In the genomic region with DNA sequence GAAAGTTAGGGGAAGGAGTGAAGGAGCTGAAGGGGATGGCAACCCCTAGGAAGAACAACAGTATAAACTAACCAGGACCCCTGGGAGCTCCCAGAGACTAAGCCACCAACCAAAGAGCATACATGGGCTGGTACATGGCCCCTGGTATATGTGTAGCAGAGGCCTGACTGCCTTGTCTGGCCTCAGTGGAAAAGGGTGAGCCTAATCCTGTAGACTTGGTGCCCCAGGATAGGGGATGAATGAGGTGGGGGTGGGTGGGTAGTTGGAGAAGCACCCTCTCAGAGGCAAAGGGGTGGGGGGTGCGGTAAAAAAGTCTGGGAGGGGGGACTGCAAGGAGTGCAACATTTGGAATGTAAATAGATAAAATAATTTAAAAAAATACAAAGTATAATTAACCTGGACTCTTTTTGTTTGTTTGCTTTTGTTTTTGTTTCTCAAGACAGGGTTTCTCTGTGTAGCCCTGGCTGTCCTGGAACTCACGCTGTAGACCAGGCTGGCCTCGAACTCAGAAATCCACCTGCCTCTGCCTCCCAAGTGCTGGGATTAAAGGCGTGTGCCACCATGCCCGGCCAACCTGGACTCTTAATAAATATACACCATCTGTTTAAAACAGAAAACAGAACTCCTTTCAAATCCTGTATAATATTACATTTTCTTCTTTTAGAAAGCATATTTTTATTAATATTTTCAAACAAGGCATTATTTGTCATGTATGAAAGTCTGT, we compare ENCODE assay signal across 22 mouse cellular contexts.
DNase-seq lines count a peak whose midpoint lies in the region; ATAC-seq and TF ChIP-seq lines count a peak whose summit lies in the region.
"Had no signal": no experiment of that assay in that cellular context is flagged by ENCODE, and none has a peak within 500 bp of the region (broad histone marks: within the 10 kb centered on the region; RNA-seq: fewer than 3 reads in every experiment).

No protein-coding gene starts in this region.

- peaks cover 14% of the 10 kb centered on the region for H3K4me1 ChIP-seq in hindbrain, embryonic 10.5 days (replicated peaks)
- H3K4me1 ChIP-seq in hindbrain, postnatal 0 days (ENCODE audit: insufficient read depth, low read length) = no peaks in the 10 kb centered on the region
- H3K4me1 ChIP-seq in neural tube, embryonic 11.5 days (ENCODE audit: control insufficient read depth, insufficient read depth, low read length) = no peaks in the 10 kb centered on the region
- H3K4me1 ChIP-seq in hindbrain, embryonic 13.5 days (replicated peaks) = no peaks in the 10 kb centered on the region
- 0 out of 2 replicates have a peak, but pooled peaks cover 3% of the 10 kb centered on the region for H3K4me1 ChIP-seq in midbrain, embryonic 13.5 days (replicated peaks)
- H3K4me1 ChIP-seq: heart, embryonic 13.5 days had no signal

- H3K4me3 ChIP-seq in hindbrain, embryonic 10.5 days = no peak overlapping the region
- no peak overlapping the region for H3K4me3 ChIP-seq in hindbrain, postnatal 0 days (ENCODE audit: low read length)
- H3K4me3 ChIP-seq in neural tube, embryonic 11.5 days (ENCODE audit: low read depth, low read length) = no peak overlapping the region
- no peak overlapping the region for H3K4me3 ChIP-seq in hindbrain, embryonic 13.5 days
- no peak overlapping the region for H3K4me3 ChIP-seq in midbrain, embryonic 13.5 days (replicated peaks)
- H3K4me3 ChIP-seq: erythroblast, embryonic 14.5 days; heart, adult 2 months; heart, embryonic 13.5 days had no signal

- no peak for TF ChIP-seq CTCF in hindbrain, postnatal 0 days (IDR thresholded peaks at IDR 0.05; ENCODE audit: low read depth)

- no peaks in the 10 kb centered on the region for H3K9me3 ChIP-seq in hindbrain, embryonic 10.5 days
- no peaks in the 10 kb centered on the region for H3K9me3 ChIP-seq in hindbrain, postnatal 0 days (ENCODE audit: low read length)
- no peaks in the 10 kb centered on the region for H3K9me3 ChIP-seq in neural tube, embryonic 11.5 days (ENCODE audit: control insufficient read depth, low read length)
- no peaks in the 10 kb centered on the region for H3K9me3 ChIP-seq in hindbrain, embryonic 13.5 days
- no peaks in the 10 kb centered on the region for H3K9me3 ChIP-seq in midbrain, embryonic 13.5 days
- H3K9me3 ChIP-seq: heart, embryonic 13.5 days had no signal

- H3K27me3 ChIP-seq in hindbrain, embryonic 10.5 days (ENCODE audit: insufficient read depth, poor library complexity, severe bottlenecking) = 0 out of 2 replicates have a peak, but pooled peaks cover 1% of the 10 kb centered on the region
- no peaks in the 10 kb centered on the region for H3K27me3 ChIP-seq in hindbrain, postnatal 0 days (ENCODE audit: insufficient read depth, low read length)
- no peaks in the 10 kb centered on the region for H3K27me3 ChIP-seq in neural tube, embryonic 11.5 days (ENCODE audit: control insufficient read depth, insufficient read depth, low read length)
- H3K27me3 ChIP-seq in hindbrain, embryonic 13.5 days = peaks cover 9% of the 10 kb centered on the region; the same call in 1 of the 2 replicates
- 0 out of 2 replicates have a peak, but pooled peaks cover 7% of the 10 kb centered on the region for H3K27me3 ChIP-seq in midbrain, embryonic 13.5 days
- H3K27me3 ChIP-seq: heart, embryonic 13.5 days had no signal

- H3K36me3 ChIP-seq in hindbrain, embryonic 10.5 days = no peaks in the 10 kb centered on the region
- no peaks in the 10 kb centered on the region for H3K36me3 ChIP-seq in hindbrain, postnatal 0 days (ENCODE audit: insufficient read depth, low read length)
- H3K36me3 ChIP-seq in neural tube, embryonic 11.5 days (ENCODE audit: control insufficient read depth, insufficient read depth, low read length) = no peaks in the 10 kb centered on the region
- no peaks in the 10 kb centered on the region for H3K36me3 ChIP-seq in hindbrain, embryonic 13.5 days
- H3K36me3 ChIP-seq in midbrain, embryonic 13.5 days = no peaks in the 10 kb centered on the region

- no peak for DNase-seq in hindbrain, embryonic 10.5 days (ENCODE audit: low spot score)
- no peak for DNase-seq in hindbrain, postnatal 0 days (ENCODE audit: low spot score)
- DNase-seq in neural tube, embryonic 11.5 days (ENCODE audit: low spot score) = no peak
- DNase-seq in neural tube, embryonic 10.5 days (ENCODE audit: extremely low spot score, low spot score) = no peak
- no peak for DNase-seq in kidney, adult 8-10 months
- DNase-seq: adrenal gland, adult 8-10 months; cerebellum, adult 11-12 months; cerebellum, postnatal 25 days; gastrocnemius, postnatal 25 days; heart, adult 2 months; kidney, adult 11 months; kidney, postnatal 4 days; layer of hippocampus, adult 9-11 months; liver, postnatal 0 days; thymus, postnatal 14 days had no signal

- ATAC-seq in hindbrain, postnatal 0 days = no peak
- peak; percentile 48; the same call in 1 of the 2 replicates for ATAC-seq in neural tube, embryonic 11.5 days (ENCODE audit: insufficient read depth, low FRiP score, low TSS enrichment)
- ATAC-seq in hindbrain, embryonic 13.5 days (ENCODE audit: low FRiP score) = 0 out of 2 replicates have a peak, but pooled peaks have one; percentile 59
- ATAC-seq in midbrain, embryonic 13.5 days = 0 out of 2 replicates have a peak, but pooled peaks have one; percentile 41
- ATAC-seq in CD4-positive, CD25-positive, alpha-beta regulatory T cell, adult 4 months = no peak
- ATAC-seq: activated CD4-positive, CD25-positive, alpha-beta regulatory T cell, adult 4 months; liver, postnatal 0 days; lung, postnatal 0 days had no signal

- WGBS in hindbrain, embryonic 10.5 days = 74% methylated on average over 5 of the region's 5 CpGs
- 51% methylated on average over 5 of the region's 5 CpGs for whole genome bisulfite sequencing in hindbrain, postnatal 0 days
- 77% methylated on average over 5 of the region's 5 CpGs for WGBS in neural tube, embryonic 11.5 days
- WGBS in hindbrain, embryonic 13.5 days = 62% methylated on average over 5 of the region's 5 CpGs
- 61% methylated on average over 5 of the region's 5 CpGs for WGBS in midbrain, embryonic 13.5 days

- no peak overlapping the region for H3K4me2 ChIP-seq in hindbrain, postnatal 0 days (ENCODE audit: low read depth, low read length)
- no peak overlapping the region for H3K4me2 ChIP-seq in neural tube, embryonic 11.5 days (ENCODE audit: low read depth)
- H3K4me2 ChIP-seq in hindbrain, embryonic 13.5 days = no peak overlapping the region
- no peak overlapping the region for H3K4me2 ChIP-seq in midbrain, embryonic 13.5 days (replicated peaks)
- H3K4me2 ChIP-seq: heart, embryonic 13.5 days had no signal

- no peak overlapping the region for H3K9ac ChIP-seq in hindbrain, postnatal 0 days (replicated peaks; ENCODE audit: low read length)
- H3K9ac ChIP-seq in neural tube, embryonic 11.5 days (ENCODE audit: low read length) = no peak overlapping the region
- H3K9ac ChIP-seq in hindbrain, embryonic 13.5 days = no peak overlapping the region
- H3K9ac ChIP-seq in midbrain, embryonic 13.5 days (replicated peaks) = no peak overlapping the region
- H3K9ac ChIP-seq: heart, embryonic 13.5 days; liver, postnatal 0 days had no signal

- 0 out of 2 replicates have a peak overlapping the region, but pooled peaks have one; percentile 29 for H3K27ac ChIP-seq in hindbrain, embryonic 10.5 days
- no peak overlapping the region for H3K27ac ChIP-seq in hindbrain, postnatal 0 days
- H3K27ac ChIP-seq in neural tube, embryonic 11.5 days (ENCODE audit: low read depth, low read length) = no peak overlapping the region
- H3K27ac ChIP-seq in hindbrain, embryonic 13.5 days = no peak overlapping the region
- H3K27ac ChIP-seq in midbrain, embryonic 13.5 days = no peak overlapping the region
- H3K27ac ChIP-seq: heart, adult 2 months; heart, embryonic 13.5 days had no signal

Comparison
In these comparisons a context has a peak if more than half of its experiments do, and no peak if none do; other contexts are left out.
1. ATAC-seq: peak in neural tube, embryonic 11.5 days (single experiment), hindbrain, embryonic 13.5 days (single experiment) and midbrain, embryonic 13.5 days (single experiment); none in hindbrain, postnatal 0 days (single experiment) and CD4-positive, CD25-positive, alpha-beta regulatory T cell, adult 4 months (single experiment).